Mouse (Mus musculus) limb, embryonic 14.5 days (tissue): ENCODE measurements around the gene Pomp. TPM values are rescaled to one million over a fixed set of nuclear protein-coding genes. Genes with fewer than 3 reads are reported as not detected.

Experiments
- ATAC-seq: fragments of 200-750 bp; cut with Nextera tagmentation; 2 replicates; pipeline ENCODE4 v1.8.0; 2017; ENCODE audit warnings: low read depth, moderate number of reproducible peaks, moderate TSS enrichment; ENCODE audit not compliant: low FRiP score
- DNase-seq: peaks from one replicate; pipeline ENCODE4 v3.0.0-alpha.2; 2015; ENCODE audit warnings: low spot score
- H3K27ac ChIP-seq: fragments of 300-500 bp; sonication (generic); replicated peaks from 2 replicates; pipeline ENCODE4 v1.5.1; 2014; ENCODE audit warnings: low read depth, mild to moderate bottlenecking, low read length, moderate library complexity, mixed read lengths
- H3K27me3 ChIP-seq: fragments of 300-500 bp; sonication (generic); 2 replicates; pipeline ENCODE4 v1.6.1; 2014; ENCODE audit warnings: low read length, mixed read lengths; ENCODE audit not compliant: control insufficient read depth, insufficient read depth
- H3K36me3 ChIP-seq: fragments of 300-500 bp; sonication (generic); 2 replicates; pipeline ENCODE4 v1.6.1; 2014; ENCODE audit warnings: mild to moderate bottlenecking, low read length, moderate library complexity, mixed read lengths; ENCODE audit not compliant: control insufficient read depth, insufficient read depth
- H3K4me1 ChIP-seq: fragments of 300-500 bp; sonication (generic); 2 replicates; pipeline ENCODE4 v1.6.1; 2014; ENCODE audit warnings: antibody characterized with exemption, low read length, mixed read lengths; ENCODE audit not compliant: control insufficient read depth, insufficient read depth
- H3K4me2 ChIP-seq: fragments of 300-500 bp; sonication (generic); replicated peaks from 2 replicates; pipeline ENCODE4 v1.6.1; 2014; ENCODE audit warnings: low read depth, mild to moderate bottlenecking, low read length, moderate library complexity; ENCODE audit not compliant: severe bottlenecking
- H3K4me3 ChIP-seq: fragments of 300-500 bp; sonication (generic); replicated peaks from 2 replicates; pipeline ENCODE4 v1.5.1; 2014; ENCODE audit warnings: low read length
- H3K9ac ChIP-seq: fragments of 300-500 bp; sonication (generic); 2 replicates; pipeline ENCODE4 v1.6.1; 2014; ENCODE audit warnings: mild to moderate bottlenecking, low read depth, low read length, moderate library complexity; ENCODE audit not compliant: severe bottlenecking
- H3K9me3 ChIP-seq: fragments of 300-500 bp; sonication (generic); 2 replicates; pipeline ENCODE4 v1.6.1; 2016; ENCODE audit warnings: low read length; ENCODE audit not compliant: control insufficient read depth
- POLR2A ChIP-seq: fragments of 200-500 bp; IDR thresholded peaks from 2 replicates; pipeline ENCODE4 v1.8.0; 2012; ENCODE audit warnings: inconsistent platforms, mild to moderate bottlenecking, moderate library complexity, borderline replicate concordance; ENCODE audit not compliant: insufficient read depth, insufficient read length; ENCODE audit errors: extremely low read depth
- WGBS: fragments of 180-500 bp; shearing (Covaris S2); extraction: QIAGEN DNeasy Blood & Tissue Kit; methylation state at CpG from one replicate; pipeline ENCODE4 v1.1.7; 2014; 5-methylcytosine and 5-hydroxymethylcytosine counted together
- polyA plus RNA-seq, 2 experiments: library from polyadenylated mRNA; depleted of rRNA in 1 of 2; stranded (reverse) in 1 of 2; unstranded in 1 of 2; fragments of >200 nt; fragmentation: Nextera tagmentation in 1 of 2; extraction: Ambion mirVana in 1 of 2; gene quantifications; 2 replicates each; pipeline versions ENCODE4 v1.2.1 to v1.2.3; 2012 to 2014

Gene Pomp
- polyA plus RNA-seq, 2 experiments: 270 to 484 TPM

DNA sequence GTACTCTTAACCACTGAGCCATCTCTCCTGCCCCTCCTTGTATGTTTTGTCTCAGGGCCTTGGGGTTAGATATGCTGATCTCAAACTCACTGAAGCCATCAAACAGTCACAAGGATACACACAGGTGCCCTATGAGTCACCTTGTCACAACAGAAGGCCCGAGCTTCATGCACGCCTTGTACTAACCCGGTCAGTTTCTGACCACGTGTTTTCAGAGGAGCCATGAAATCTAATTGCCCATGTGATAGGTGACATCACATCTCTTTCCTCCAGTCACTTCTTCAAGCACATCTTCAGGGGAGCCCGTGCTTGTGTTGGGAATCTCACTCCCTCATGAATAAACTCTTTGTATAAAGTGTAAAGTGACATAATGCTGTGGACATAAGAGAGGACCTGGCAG, 64.4 kb downstream of the Pomp start:
- no peak overlapping the region for H3K4me2 ChIP-seq
- H3K9me3 ChIP-seq: no peaks in the 10 kb centered on the region
- no peak overlapping the region for H3K4me3 ChIP-seq
- no peak overlapping the region for H3K27ac ChIP-seq
- H3K36me3 ChIP-seq: no peaks in the 10 kb centered on the region
- DNase-seq (no peak), ATAC-seq (no peak)
- 78% methylated on average over 5 of the region's 5 CpGs for WGBS
- no peak for TF ChIP-seq POLR2A
- no peaks in the 10 kb centered on the region for H3K4me1 ChIP-seq
- H3K9ac ChIP-seq: no peak overlapping the region
- H3K27me3 ChIP-seq: no peaks in the 10 kb centered on the region

Other genes with a start within 250 kb of the Pomp start
- gene Flt1, start 134.4 kb upstream of the Pomp start, polyA plus RNA-seq (2012; rRNA removed): 6.3 and 6.4 TPM in 2 replicates
- 10.0 and 12.3 TPM in 2 replicates for gene Flt1, start 134.4 kb upstream of the Pomp start, polyA plus RNA-seq (2014; fragmentation: Nextera tagmentation; extraction: Ambion mirVana)
- 3.4 TPM in 2 replicates for gene Slc46a3, start 34.4 kb downstream of the Pomp start, polyA plus RNA-seq (2012; rRNA removed)
- gene Slc46a3, start 34.4 kb downstream of the Pomp start, polyA plus RNA-seq (2014; fragmentation: Nextera tagmentation; extraction: Ambion mirVana): 2.9 and 3.0 TPM in 2 replicates
- gene Mtus2, start 96.9 kb downstream of the Pomp start, polyA plus RNA-seq (2012; rRNA removed): 3.0 and 3.2 TPM in 2 replicates
- 5.5 and 6.8 TPM in 2 replicates for gene Mtus2, start 96.9 kb downstream of the Pomp start, polyA plus RNA-seq (2014; fragmentation: Nextera tagmentation; extraction: Ambion mirVana)